Mouse (Mus musculus) stomach, postnatal 0 days (tissue): ENCODE results near the gene Gal3st2b.
"Not testable (repeated sequence)": the region's sequence is repeated elsewhere in the genome, so short reads cannot be mapped to it uniquely, and the experiment has no call there.

Experiments
- CTCF ChIP-seq: IDR thresholded peaks from 2 replicates; pipeline ENCODE4 v1.5.1; 2016; ENCODE audit warnings: antibody characterized with exemption, low read depth, mild to moderate bottlenecking, moderate library complexity
- EP300 ChIP-seq: optimal IDR thresholded peaks from 2 replicates; pipeline ENCODE3; 2016; ENCODE audit warnings: antibody characterized with exemption

- TF ChIP-seq EP300, CTCF: not testable (repeated sequence)
Measured at GRCm38 (mm10) chr1:93991491-93991890, 73.4 kb downstream of the Gal3st2b start.
